Mouse (Mus musculus): ENCODE measurements around the gene Tmc5.

The Tmc5 gene

GRCm38 (mm10) chr7:118691287-118691686 lies 94.2 kb downstream of the Tmc5 start:
- DNase-seq (ENCODE audit: low spot score in 2 of 2) = no peak

- no peak for DNase-seq (ENCODE audit: low spot score in 2 of 2)
Observed at GRCm38 (mm10) chr7:118696146-118696545, 99.0 kb downstream of the Tmc5 start.

- DNase-seq (ENCODE audit: low spot score in 2 of 2) = peak in 1 of 2 experiments; percentile 18
Observed at GRCm38 (mm10) chr7:118697168-118697567, 100.1 kb downstream of the Tmc5 start.

- DNase-seq (ENCODE audit: low spot score in 2 of 2) = no peak
Observed at GRCm38 (mm10) chr7:118698882-118699281, 101.8 kb downstream of the Tmc5 start.

GRCm38 (mm10) chr7:118703144-118703561 lies 106.1 kb downstream of the Tmc5 start:
- no peak for DNase-seq (ENCODE audit: low spot score in 2 of 2)

GRCm38 (mm10) chr7:118704001-118704850 lies 107.1 kb downstream of the Tmc5 start:
- no peak for DNase-seq (ENCODE audit: low spot score in 2 of 2)

DNA sequence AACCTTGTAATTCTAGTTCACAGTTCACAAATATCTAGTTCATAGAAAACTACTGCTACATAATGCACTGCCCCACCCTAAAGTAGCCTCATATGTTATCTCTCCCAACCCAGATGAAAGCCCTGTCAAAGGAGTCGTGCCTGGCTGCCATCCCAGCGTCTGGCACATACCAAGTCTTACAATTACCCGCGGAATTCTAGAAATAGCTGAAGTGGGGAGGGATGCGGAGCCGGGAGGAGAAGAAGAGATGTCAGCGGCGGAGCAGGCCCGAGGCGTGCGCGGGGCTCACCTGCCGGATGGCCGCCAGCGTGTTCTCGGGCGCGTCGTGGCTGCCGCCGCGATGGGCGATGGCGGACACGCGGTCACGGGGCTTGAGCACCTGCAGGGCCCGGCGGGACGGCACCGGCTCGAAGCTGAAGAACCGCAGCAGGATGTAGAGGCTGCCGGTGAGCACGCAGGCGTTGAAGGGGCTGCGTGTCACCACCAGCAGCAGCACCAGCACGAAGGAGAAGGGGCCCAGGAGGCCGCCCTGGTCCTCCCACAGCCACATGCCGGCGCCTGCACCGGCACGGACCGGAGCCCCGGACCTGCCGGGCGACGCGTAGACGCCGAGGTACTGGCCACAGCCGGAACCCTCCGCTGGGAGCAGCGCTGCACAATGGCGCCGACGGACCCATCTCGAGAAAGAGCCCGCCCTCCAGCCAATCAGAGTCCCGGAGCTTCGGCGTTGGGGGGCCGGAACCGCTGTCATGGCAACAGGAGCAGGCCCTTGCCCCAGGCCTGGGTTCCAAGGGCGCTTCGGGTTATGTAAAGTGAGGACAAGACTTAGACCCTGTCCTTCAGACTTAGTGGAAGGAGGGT lies 108.2 kb downstream of the Tmc5 start, which contains the start of gene Gde1:
Gde1 (minus strand) TSS at position 678 of the 861 bp plus-strand sequence.
- peak; percentile 83 to 85 for DNase-seq (ENCODE audit: low spot score in 2 of 2)

- DNase-seq (ENCODE audit: low spot score in 2 of 2) = no peak
Observed at GRCm38 (mm10) chr7:118706051-118706450, 109.0 kb downstream of the Tmc5 start.

DNA sequence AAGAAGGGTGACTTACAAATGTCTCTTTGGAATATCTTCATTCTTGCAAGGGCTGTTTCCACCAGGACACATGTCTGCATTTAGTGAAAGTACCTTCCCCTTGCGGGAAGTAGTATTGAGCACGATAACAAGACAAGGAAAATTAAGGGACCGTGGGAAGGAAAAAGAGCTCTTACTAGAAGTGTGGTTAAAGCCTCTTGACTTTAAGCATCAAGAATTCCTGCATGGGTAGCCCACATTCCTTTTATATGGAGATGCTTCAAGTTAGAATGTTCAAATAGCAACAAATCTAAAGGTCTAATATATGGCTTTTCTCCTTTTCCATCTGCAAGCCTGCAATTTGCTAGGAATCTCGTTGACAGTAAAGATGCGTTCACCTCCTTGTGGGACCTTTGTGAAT lies 109.4 kb downstream of the Tmc5 start:
- no peak for DNase-seq (ENCODE audit: low spot score in 2 of 2)

DNA sequence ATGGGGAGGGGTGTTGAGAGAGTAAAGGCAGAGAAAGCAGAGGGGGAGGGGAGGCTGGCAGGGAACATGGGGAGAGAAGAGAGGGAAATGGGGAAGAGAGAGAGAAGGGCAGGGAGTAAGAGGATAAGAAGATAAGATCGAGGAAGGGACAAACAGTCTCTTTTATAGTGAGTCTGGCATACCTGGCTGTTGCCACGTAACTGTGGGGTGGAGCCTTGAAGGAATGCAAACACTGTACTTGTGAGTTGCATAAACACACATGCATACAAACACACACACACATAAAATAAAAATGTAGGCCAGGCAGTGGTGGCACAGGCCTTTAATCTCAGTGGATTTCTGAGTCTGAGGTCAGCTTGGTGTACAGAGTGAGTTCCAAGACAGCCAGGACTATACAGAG lies 110.1 kb downstream of the Tmc5 start:
- DNase-seq (ENCODE audit: low spot score in 2 of 2) = peak in 1 of 2 experiments; percentile 18

- peak in 1 of 2 experiments; percentile 17 for DNase-seq (ENCODE audit: low spot score in 2 of 2)
Observed at GRCm38 (mm10) chr7:118708002-118708401, 110.9 kb downstream of the Tmc5 start.

DNA sequence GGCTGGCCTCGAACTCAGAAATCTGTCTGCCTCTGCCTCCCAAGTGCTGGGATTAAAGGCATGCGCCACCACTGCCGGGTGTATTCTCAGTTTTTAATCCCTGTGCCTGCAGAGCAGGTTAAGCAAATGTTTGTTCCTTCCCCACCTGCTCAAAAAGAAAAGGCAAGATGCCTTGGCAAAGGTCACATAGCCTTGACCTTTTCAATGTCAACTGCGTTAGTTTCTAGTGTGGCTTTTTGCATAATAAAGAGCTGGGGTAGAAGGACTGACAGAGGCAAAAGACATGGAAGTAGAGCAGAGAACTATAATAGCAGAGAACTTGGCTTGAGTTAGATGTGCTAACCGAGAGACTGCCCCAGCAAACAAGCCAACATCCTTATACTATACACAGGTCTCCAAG lies 113.7 kb downstream of the Tmc5 start:
- DNase-seq (ENCODE audit: low spot score in 2 of 2) = no peak

DNA sequence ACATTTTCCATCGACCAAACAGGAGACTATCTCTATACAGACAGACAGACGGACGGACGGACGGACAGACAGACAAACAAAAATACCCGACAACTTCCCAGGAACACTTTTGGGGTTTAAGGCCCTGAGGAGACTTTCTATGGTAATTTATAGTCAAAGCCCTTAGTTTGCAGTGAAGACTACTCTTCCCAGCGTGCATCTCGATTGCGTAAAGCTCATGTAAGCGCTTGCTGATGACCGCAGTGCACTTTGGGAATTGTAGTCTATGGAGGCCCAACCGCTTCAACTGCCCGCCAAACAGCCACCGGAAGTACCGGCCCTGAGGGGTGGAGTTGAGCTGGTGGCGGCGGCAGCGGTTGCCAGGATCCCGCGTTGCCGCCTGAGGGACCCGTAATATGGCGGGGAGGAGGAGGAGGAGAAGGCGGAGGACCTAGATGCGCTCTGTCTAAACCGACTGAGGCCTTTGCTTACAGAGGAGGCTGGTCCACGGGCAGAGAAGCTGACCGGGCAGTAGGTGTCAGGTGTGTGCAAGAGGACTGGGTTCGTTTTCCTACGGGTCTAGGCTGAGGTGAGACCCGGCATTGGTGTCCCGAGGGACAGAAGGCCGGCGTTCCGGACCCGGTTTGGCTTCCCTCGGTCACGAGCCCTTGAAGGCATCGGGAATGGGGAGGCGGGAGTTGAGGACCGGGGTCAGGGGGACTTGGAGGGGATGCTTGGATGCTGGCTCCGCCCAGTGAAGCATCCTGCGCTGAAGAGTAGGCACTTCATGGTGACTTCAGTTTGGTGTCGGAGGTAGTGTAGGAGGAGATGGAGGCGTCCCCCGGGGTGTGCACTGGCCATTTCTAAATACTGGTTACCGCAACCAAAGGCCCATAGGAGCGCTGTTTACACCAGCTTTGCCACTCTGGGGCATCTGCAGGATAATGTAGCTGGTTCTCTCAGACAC lies 115.4 kb downstream of the Tmc5 start, which contains the start of gene Ccp110:
Ccp110 (plus strand) TSS at position 325 of the 946 bp plus-strand sequence.
- peak; percentile 76 to 91 for DNase-seq (ENCODE audit: low spot score in 2 of 2)

DNA sequence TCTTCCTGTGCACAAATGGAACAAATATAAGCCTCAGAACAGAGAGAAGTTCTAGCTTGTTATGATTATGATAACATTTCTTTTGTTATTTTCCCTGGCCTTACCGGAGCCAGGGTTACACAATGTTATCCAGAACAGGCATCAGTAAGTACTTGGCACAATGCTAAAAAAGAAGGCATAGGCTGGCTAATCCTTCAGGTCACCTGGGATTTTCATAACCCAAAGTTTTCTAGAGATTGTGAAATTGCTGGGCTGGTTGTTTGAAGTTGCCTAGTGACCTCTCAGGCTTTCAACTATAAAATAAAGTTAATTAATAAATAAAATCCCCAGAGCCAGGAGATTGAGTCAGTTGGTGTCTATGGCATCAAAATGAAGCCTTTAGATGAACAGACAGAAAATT lies 117.8 kb downstream of the Tmc5 start:
- no peak for DNase-seq (ENCODE audit: low spot score in 2 of 2)

DNA sequence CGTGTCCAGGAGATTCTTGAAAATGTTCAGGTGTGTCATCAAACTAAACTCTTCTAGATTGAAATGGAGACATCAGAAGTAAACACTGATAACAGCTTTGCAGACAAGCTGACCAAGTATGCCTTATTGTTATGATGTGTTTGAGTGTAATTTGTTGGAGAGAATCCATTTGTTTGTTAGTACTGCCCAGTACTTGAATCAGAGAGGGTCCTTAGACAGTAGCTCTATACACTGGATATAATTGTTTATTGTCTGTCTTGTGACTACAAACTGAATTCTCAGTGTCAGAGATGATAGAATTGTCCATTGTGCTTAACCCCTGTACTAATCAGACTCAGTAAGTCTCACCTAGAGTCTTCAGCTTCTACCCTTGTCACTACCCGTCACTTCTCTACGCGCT lies 121.0 kb downstream of the Tmc5 start:
- no peak for DNase-seq (ENCODE audit: low spot score in 2 of 2)

DNA sequence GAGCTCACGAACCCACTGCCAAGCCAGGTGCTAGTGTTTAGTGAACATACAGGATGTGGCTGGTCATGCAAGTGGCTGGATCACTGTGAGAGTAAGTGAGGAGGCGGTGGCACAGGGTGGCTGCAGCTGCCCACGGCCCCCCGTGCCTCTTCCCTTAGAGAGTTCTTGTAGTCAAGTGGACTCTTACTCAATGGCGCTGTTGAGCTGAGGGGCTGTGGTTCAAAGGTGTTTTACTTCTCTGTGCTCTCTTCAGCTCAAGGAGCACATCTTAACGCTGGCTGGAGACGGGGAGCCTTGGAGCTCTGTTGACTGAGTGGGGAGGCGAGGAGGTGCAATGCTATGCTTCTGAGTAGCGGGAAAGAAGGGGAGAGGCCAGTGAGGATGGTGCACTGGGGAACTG lies 126.8 kb downstream of the Tmc5 start:
- DNase-seq (ENCODE audit: low spot score in 2 of 2) = no peak

All from urinary bladder, adult 18-20 months (tissue).